Mouse (Mus musculus) small intestine, adult 2 months (tissue): ENCODE measurements around the gene Lgals4.

ENCODE experiments used
- CTCF ChIP-seq: fragments of 200-500 bp; IDR thresholded peaks from 2 replicates; pipeline ENCODE4 v1.5.1; 2012; ENCODE audit warnings: low read depth, mild to moderate bottlenecking, control low read depth, inconsistent platforms, low read length, moderate library complexity, mixed read lengths; ENCODE audit not compliant: insufficient replicate concordance, insufficient read length; ENCODE audit errors: extremely low read depth
- POLR2A ChIP-seq: fragments of 200-500 bp; IDR thresholded peaks from 2 replicates; pipeline ENCODE4 v1.6.1; 2012; ENCODE audit warnings: low read depth, mild to moderate bottlenecking, control low read depth, inconsistent platforms, low read length, moderate library complexity

DNA sequence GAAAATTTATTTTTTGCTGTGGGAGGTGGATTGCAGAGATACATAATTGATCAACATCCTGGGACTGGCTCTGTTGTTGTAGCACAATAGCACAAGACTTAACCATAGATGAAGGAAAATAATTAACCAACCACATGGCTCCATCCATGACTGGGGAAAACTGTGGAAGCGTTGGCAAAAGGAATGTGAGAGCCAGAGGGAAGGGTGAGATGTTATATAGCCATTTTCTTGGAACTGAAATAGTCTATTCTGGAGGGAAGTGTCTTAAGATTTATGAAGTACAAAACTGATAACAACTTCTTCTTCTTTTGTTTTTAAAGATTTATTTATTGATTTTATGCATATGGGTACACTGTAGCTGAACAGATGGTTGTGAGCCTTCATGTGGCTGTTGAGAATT, 13.6 kb downstream of the Lgals4 start:
- TF ChIP-seq POLR2A (no peak), CTCF (no peak)
